Mouse (Mus musculus) brain, embryonic 14.5 days (tissue): Measurements from ENCODE around the gene Bloc1s3.

Experiments
- CTCF ChIP-seq: fragments of 200-500 bp; IDR thresholded peaks from 2 replicates; pipeline ENCODE4 v1.5.1; 2012; ENCODE audit warnings: inconsistent platforms, mild to moderate bottlenecking, moderate library complexity, borderline replicate concordance; ENCODE audit not compliant: insufficient read depth, insufficient read length; ENCODE audit errors: extremely low read depth
- POLR2A ChIP-seq: fragments of 200-500 bp; IDR thresholded peaks from 2 replicates; pipeline ENCODE4 v1.6.1; 2012; ENCODE audit warnings: mild to moderate bottlenecking, inconsistent platforms, borderline replicate concordance; ENCODE audit not compliant: poor library complexity, insufficient read depth, insufficient read length, severe bottlenecking; ENCODE audit errors: extremely low read depth

DNA sequence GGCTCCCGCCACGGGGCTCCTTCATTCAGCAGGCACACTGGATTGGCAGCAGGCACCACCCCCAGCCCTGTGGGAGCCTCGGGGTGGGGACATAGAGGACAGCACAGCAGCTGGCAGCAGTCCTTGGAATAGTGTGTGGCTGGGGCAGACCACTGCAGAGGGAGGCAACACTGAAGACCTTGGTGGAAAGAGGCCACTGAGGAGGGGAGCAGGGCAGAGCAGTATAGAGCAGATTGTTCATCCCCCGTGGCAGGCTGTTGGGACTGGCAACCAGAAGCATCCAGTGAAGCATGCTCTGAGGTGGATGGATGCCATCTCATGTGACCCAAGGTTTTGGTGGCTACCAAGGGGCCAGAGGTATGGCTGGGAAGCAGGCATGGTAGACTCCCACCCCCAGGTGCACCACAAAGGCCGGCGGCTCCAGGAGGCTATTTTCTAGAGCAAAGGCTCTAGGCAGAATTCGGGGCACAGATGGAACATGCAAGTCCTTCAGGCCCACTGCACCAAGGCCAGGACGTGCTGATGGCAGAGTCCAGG, 34.1 kb upstream of the Bloc1s3 start:
- TF ChIP-seq CTCF (no peak), POLR2A (no peak)
